Mouse (Mus musculus) spleen, adult 2 months (tissue): ENCODE results near the gene Hoxb5.

Experiments
- CTCF ChIP-seq: fragments of 200-500 bp; IDR thresholded peaks from 2 replicates; pipeline ENCODE4 v1.5.1; 2011; ENCODE audit warnings: mild to moderate bottlenecking, inconsistent platforms; ENCODE audit not compliant: insufficient read depth, insufficient read length, insufficient replicate concordance; ENCODE audit errors: extremely low read depth
- POLR2A ChIP-seq: fragments of 200-500 bp; IDR thresholded peaks from 2 replicates; pipeline ENCODE4 v1.6.1; 2011; ENCODE audit warnings: low read depth, low read length, inconsistent platforms

- TF ChIP-seq POLR2A (no peak), CTCF (no peak)
These were observed 2.6 kb upstream of the Hoxb5 start for GRCm38 (mm10) chr11:96300354-96301063.
